Mouse (Mus musculus) lung, postnatal 0 days (tissue): Measurements from ENCODE around the gene Gga1. TPM values are rescaled to one million over a fixed set of nuclear protein-coding genes. Genes with fewer than 3 reads are reported as not detected.

Source experiments
- ATAC-seq: fragments of 200-750 bp; cut with Nextera tagmentation; 2 replicates; pipeline ENCODE4 v1.8.0; 2017; ENCODE audit warnings: moderate library complexity
- DNase-seq: peaks from one replicate; pipeline ENCODE4 v3.0.0-alpha.2; 2016; ENCODE audit warnings: low spot score
- H3K27ac ChIP-seq: fragments of 300-500 bp; sonication (generic); 2 replicates; pipeline ENCODE4 v1.5.1; 2014; ENCODE audit warnings: antibody characterized with exemption, mild to moderate bottlenecking, low read length, mixed read lengths
- H3K27me3 ChIP-seq: fragments of 300-500 bp; sonication (generic); replicated peaks from 2 replicates; pipeline ENCODE4 v1.6.1; 2014; ENCODE audit warnings: low read length, mixed read lengths; ENCODE audit not compliant: insufficient read depth
- H3K36me3 ChIP-seq: fragments of 300-500 bp; sonication (generic); 2 replicates; pipeline ENCODE4 v1.6.1; 2014; ENCODE audit warnings: low read length, mixed read lengths; ENCODE audit not compliant: insufficient read depth
- H3K4me1 ChIP-seq: fragments of 300-500 bp; sonication (generic); 2 replicates; pipeline ENCODE4 v1.6.1; 2014; ENCODE audit warnings: antibody characterized with exemption, low read depth, low read length, mixed read lengths; ENCODE audit not compliant: insufficient read depth
- H3K4me2 ChIP-seq: fragments of 300-500 bp; sonication (generic); replicated peaks from 2 replicates; pipeline ENCODE4 v1.6.1; 2014; ENCODE audit warnings: low read depth, mild to moderate bottlenecking, low read length, moderate library complexity, mixed read lengths
- H3K4me3 ChIP-seq: fragments of 300-500 bp; sonication (generic); 2 replicates; pipeline ENCODE4 v1.5.1; 2014; ENCODE audit warnings: low read depth, low read length
- H3K9ac ChIP-seq: fragments of 300-500 bp; sonication (generic); replicated peaks from 2 replicates; pipeline ENCODE4 v1.6.1; 2014; ENCODE audit warnings: low read depth, mild to moderate bottlenecking
- H3K9me3 ChIP-seq: fragments of 300-500 bp; sonication (generic); 2 replicates; pipeline ENCODE4 v1.6.1; 2016; ENCODE audit warnings: low read length, mixed read lengths
- CTCF ChIP-seq: IDR thresholded peaks from 2 replicates; pipeline ENCODE4 v1.5.1; 2016; ENCODE audit warnings: antibody characterized with exemption, mild to moderate bottlenecking
- EP300 ChIP-seq: IDR thresholded peaks from 2 replicates; pipeline ENCODE4 v1.6.1; 2016; ENCODE audit warnings: antibody characterized with exemption, mild to moderate bottlenecking, control low read depth
- WGBS: fragments of 180-500 bp; shearing (Covaris S2); extraction: QIAGEN DNeasy Blood & Tissue Kit; methylation state at CpG from one replicate; pipeline ENCODE4 v1.1.7; 2014; 5-methylcytosine and 5-hydroxymethylcytosine counted together
- polyA plus RNA-seq: library from polyadenylated mRNA; unstranded; fragments of >200 nt; fragmentation: Nextera tagmentation; extraction: Ambion mirVana; gene quantifications from 2 replicates; pipeline ENCODE4 v1.2.1, GENCODE M21; 2015

Gga1 gene
- polyA plus RNA-seq = 49.7 and 51.5 TPM in 2 replicates

DNA sequence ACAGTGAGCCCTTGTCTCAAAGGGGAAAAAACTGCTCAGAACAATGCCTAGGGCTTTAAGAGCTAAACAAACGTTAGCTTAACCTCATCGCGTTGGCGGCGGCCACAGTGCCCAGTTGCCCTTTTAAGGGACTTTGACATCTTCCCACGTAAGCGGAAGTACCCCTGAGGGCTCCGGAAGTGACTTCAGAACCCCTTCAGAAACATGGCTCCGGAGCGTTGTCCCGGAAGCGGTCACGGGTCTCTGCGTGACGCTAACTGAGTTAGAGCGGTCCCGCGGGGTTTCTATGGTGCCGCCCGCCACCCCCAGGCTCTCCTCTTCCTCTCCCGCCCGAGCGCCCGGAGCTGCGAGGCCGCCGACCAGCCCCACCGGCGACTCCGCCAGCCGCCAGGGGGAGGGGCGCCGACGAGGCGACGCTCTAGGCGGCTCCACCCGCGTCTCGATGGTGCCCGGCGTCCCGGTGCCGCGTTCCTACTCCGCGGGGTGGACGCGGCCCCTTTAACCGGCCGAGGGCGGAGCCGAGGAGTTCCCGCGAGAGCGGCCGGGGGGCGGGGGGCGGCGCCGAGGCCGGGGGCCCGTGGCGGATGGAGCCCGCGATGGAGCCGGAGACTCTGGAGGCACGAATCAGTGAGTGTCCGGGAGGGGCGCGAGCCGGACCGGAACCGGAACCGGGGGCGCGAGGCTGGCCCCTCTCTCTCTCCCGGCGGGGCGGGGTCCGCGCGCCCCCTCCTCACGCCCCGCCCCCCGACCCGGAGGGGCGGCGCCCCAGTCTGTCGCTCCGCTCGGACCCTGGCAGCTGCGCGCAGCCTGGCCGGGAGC, at the start of gene Gga1:
TSS of gene Gga1 (plus strand) at position 200 of the 819 bp plus-strand sequence.
- TF ChIP-seq CTCF (peak; percentile 35), EP300 (peak; percentile 65)
- Histone ChIP-seq H3K4me3 (peak within 1 kb of the TSS; percentile 79), H3K4me2 (peak within 1 kb of the TSS; percentile 78), H3K36me3 (0 out of 2 replicates have a peak, but pooled peaks cover 13% of the 10 kb centered on the region), H3K4me1 (peaks cover 21% of the 10 kb centered on the region; the same call in 1 of the 2 replicates), H3K9me3 (no peaks in the 10 kb centered on the region), H3K9ac (peak within 1 kb of the TSS; percentile 89), H3K27me3 (no peaks in the 10 kb centered on the region), H3K27ac (peak within 1 kb of the TSS; percentile 100)
- under 1% methylated on average over 53 of the region's 95 CpGs for WGBS
- DNase-seq = peak; percentile 97
- ATAC-seq = peak; percentile 85

DNA sequence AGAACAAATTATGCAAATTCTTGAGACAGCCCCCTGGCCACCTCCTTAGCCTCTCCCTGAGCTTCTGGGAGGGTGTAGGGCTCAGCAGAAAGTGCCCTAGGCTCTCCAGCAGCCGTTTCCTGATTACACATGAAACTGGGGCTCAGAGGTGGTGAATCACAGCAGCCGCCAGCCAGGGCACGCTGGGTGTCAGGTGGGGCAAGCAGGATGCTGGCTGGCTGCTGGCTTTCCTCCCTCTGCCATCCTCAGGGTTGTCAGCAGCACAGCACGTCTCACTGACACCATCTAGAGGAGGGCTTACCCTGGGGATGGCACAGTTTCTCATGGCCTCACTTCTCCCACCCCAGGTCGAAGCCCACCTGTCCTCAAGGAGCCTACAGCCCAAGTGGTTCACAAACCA, 48.7 kb upstream of the Gga1 start:
- Histone ChIP-seq H3K4me3 (no peak overlapping the region), H3K9ac (no peak overlapping the region), H3K27ac (no peak overlapping the region), H3K27me3 (no peaks in the 10 kb centered on the region), H3K4me2 (no peak overlapping the region), H3K9me3 (no peaks in the 10 kb centered on the region), H3K36me3 (no peaks in the 10 kb centered on the region), H3K4me1 (peaks cover 8% of the 10 kb centered on the region; the same call in 1 of the 2 replicates)
- 17% methylated on average over 5 of the region's 5 CpGs for WGBS
- DNase-seq (peak; percentile 58), ATAC-seq (no peak)
- TF ChIP-seq EP300 (no peak), CTCF (peak; percentile 49)

DNA sequence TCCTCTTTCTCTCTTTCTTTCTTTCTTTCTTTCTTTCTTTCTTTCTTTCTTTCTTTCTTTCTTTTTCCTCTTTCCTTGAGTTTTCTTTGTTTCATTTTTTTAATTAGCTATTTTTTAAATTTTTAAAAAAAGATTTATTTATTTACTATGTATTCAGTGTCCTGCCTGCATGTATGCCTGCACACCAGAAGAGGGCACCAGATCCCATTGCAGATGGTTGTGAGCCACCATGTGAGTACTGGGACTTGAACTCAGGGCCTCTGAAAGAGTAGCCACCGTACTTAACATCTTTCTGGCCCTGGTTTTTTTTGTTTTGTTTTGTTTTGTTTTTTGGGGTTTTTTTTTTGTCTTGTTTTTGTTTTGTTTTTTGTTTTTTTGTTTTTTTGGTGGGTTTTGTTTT, 47.4 kb upstream of the Gga1 start:
- Histone ChIP-seq H3K27me3 (no peaks in the 10 kb centered on the region), H3K4me3 (no peak overlapping the region), H3K36me3 (no peaks in the 10 kb centered on the region), H3K9ac (no peak overlapping the region), H3K27ac (no peak overlapping the region), H3K4me1 (peaks cover 18% of the 10 kb centered on the region), H3K4me2 (no peak overlapping the region), H3K9me3 (no peaks in the 10 kb centered on the region)
- no peak for TF ChIP-seq EP300
- TF ChIP-seq CTCF = peak; percentile 63
- DNase-seq = no peak
- WGBS = 86% methylated on average over 1 of the region's 1 CpGs
- no peak for ATAC-seq

DNA sequence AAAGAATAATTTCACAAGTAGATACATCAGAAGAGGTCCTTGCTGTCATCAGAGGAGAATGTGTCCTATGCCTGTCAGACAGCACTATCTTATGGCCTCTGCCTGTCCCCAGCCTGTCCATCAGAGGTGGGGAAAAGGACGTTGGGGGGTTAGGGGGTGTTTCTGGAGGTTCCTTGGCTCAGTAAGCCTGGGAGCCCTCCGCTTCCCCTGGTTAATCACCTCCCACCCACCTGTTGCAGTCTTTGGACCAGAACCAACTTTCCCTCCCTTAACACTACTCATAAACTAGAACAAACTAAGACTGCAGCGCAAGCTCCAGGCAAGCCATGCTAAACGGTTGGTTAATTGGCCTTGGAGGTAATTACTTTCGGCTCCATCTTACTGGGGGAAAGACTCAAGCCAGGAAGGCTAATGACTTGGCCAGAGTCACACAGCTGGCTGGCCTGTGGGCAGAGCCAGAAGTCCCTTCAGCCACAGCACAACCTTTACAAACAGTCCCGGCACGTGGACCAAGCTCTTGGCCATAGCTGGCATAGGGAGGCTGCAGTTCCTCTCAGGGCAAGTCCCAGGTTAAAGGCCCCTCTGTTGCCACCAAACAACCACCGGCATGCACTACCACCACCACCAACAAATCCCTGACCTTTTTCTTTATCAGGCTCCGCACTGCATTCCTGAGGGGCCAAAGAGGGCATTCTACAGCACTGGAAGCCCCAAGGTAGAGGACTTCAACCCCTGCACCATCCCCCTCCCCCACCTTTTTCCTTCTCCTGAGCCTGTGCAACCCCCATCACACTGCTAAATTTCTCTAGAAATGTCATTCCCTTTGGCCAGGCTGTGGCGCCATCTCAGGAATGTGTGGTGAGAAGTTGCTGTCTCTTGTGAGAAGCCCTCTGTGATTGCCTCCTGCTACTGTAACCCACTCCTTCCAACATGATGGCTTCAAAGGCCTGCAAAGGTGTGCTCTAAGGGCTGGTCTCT, 46.0 kb upstream of the Gga1 start:
- Histone ChIP-seq H3K9ac (no peak overlapping the region), H3K36me3 (no peaks in the 10 kb centered on the region), H3K4me2 (peak overlapping the region; percentile 44; the same call in 1 of the 2 replicates), H3K9me3 (no peaks in the 10 kb centered on the region), H3K4me3 (no peak overlapping the region), H3K27me3 (no peaks in the 10 kb centered on the region), H3K27ac (peak overlapping the region; percentile 96), H3K4me1 (peaks cover 26% of the 10 kb centered on the region)
- DNase-seq = no peak
- ATAC-seq = no peak
- TF ChIP-seq CTCF (no peak; the same call in 1 of the 2 replicates), EP300 (no peak)
- WGBS = 51% methylated on average over 10 of the region's 10 CpGs

DNA sequence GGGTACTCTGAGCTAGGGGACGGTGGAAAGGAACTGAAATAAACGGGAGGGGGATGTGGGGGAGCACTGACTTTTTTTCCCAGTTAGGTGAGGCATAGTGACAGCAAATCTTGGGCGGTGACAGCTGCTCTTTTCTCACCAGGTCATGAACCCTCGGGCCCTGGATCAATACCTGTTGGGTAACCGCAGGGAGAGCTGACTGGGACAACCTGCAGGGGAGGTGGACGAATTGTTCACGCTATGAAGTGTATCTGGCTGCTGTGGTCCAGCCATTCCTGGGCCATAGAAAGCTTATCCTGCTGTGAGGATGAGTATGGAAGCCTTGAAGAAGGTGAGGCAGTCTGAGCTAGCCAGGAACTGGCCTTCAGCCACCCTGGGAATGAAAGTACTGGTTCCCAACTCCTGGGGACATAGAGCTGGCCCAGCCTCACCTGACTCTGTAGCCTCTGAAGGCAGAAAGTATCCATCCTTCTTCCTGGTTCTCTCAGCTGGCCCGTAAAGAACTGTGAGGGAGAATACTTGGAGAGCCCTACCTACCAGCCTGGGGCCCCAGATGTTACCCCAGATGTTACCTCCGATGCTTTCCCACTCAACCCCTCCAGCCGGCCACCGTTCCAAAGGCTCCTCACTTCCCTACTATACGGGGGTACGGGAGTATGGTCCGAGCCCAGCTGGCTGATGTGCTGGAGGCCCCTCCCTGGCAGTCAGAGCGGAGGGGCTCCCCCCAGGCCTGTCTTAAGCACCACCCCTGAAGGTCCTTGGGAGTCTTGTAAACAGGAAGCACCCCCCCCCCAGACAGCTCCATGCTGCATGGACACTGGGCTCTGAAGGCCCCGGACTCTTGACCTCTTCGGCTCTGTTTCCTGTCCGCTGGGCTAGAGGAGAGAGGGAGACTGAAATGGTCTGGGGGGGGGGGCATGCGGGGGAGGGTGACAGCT, 45.0 kb upstream of the Gga1 start:
- peaks cover 26% of the 10 kb centered on the region for H3K4me1 ChIP-seq
- no peaks in the 10 kb centered on the region for H3K9me3 ChIP-seq
- no peaks in the 10 kb centered on the region for H3K27me3 ChIP-seq
- 31% methylated on average over 18 of the region's 19 CpGs for WGBS
- peak overlapping the region; percentile 44 for H3K4me2 ChIP-seq
- H3K27ac ChIP-seq = peak overlapping the region; percentile 96
- TF ChIP-seq EP300 = peak; percentile 73
- TF ChIP-seq CTCF = no peak
- H3K36me3 ChIP-seq = no peaks in the 10 kb centered on the region
- peak; percentile 91 for DNase-seq
- peak overlapping the region; percentile 10; the same call in 1 of the 2 replicates for H3K4me3 ChIP-seq
- ATAC-seq = peak; percentile 70
- H3K9ac ChIP-seq = no peak overlapping the region
